Mouse (Mus musculus): ENCODE results near the gene Coq9. TPM values are rescaled to one million over a fixed set of nuclear protein-coding genes. Genes with fewer than 3 reads are reported as not detected.
"Not testable (repeated sequence)": the region's sequence is repeated elsewhere in the genome, so short reads cannot be mapped to it uniquely, and the experiment has no call there.

Coq9 gene
- total and polyA plus RNA-seq, 2 experiments, result 148 to 280 TPM

GRCm38 (mm10) chr8:94836456-94837240 lies 1.5 kb upstream of the Coq9 start:
- H3K9ac ChIP-seq (ENCODE audit: low read depth, low read length), result peak overlapping the region; percentile 67
- peaks cover 18% of the 10 kb centered on the region; the same call in 1 of the 2 replicates for H3K79me2 ChIP-seq (ENCODE audit: control insufficient read depth, insufficient read depth, low read length)
- peak; percentile 83 for DNase-seq (ENCODE audit: extremely low read depth, low read depth, low spot score)
- TF ChIP-seq POLR2A (IDR thresholded peaks at IDR 0.05; ENCODE audit: extremely low read depth, insufficient read depth, low read length) (no peak), CTCF (IDR thresholded peaks at IDR 0.05; ENCODE audit: low read depth, low read length) (no peak)
- peak overlapping the region; percentile 96 for H3K27ac ChIP-seq (replicated peaks; ENCODE audit: insufficient read depth, low read depth, low read length)
- no peaks in the 10 kb centered on the region for H3K27me3 ChIP-seq (ENCODE audit: control insufficient read depth, insufficient read depth, low read length)
- H3K36me3 ChIP-seq (ENCODE audit: control insufficient read depth, insufficient read depth, low read length), result peaks cover 9% of the 10 kb centered on the region
- H3K4me3 ChIP-seq (ENCODE audit: insufficient read depth, low read depth, low read length), result peak overlapping the region; percentile 89
- peaks cover 13% of the 10 kb centered on the region for H3K4me1 ChIP-seq (ENCODE audit: control insufficient read depth, insufficient read depth, low read length)
- WGBS, result 31% methylated on average over 11 of the region's 11 CpGs

GRCm38 (mm10) chr8:94838600-94838999 lies 479 bp downstream of the Coq9 start:
- peak overlapping the region; percentile 89 for H3K4me3 ChIP-seq (ENCODE audit: insufficient read depth, low read depth, low read length)
- under 1% methylated on average over 24 of the region's 24 CpGs for WGBS
- peaks cover under 1% of the 10 kb centered on the region; the same call in 1 of the 2 replicates for H3K36me3 ChIP-seq (ENCODE audit: control insufficient read depth, insufficient read depth, low read length)
- H3K4me1 ChIP-seq (ENCODE audit: control insufficient read depth, insufficient read depth, low read length), result peaks cover 12% of the 10 kb centered on the region
- peaks cover 12% of the 10 kb centered on the region; the same call in 1 of the 2 replicates for H3K79me2 ChIP-seq (ENCODE audit: control insufficient read depth, insufficient read depth, low read length)
- peak; percentile 85 for DNase-seq (ENCODE audit: extremely low read depth, low read depth, low spot score)
- peak overlapping the region; percentile 96 for H3K9ac ChIP-seq (ENCODE audit: low read depth, low read length)
- H3K27ac ChIP-seq (replicated peaks; ENCODE audit: insufficient read depth, low read depth, low read length), result peak overlapping the region; percentile 98
- H3K27me3 ChIP-seq (ENCODE audit: control insufficient read depth, insufficient read depth, low read length), result no peaks in the 10 kb centered on the region
- TF ChIP-seq POLR2A (IDR thresholded peaks at IDR 0.05; ENCODE audit: extremely low read depth, insufficient read depth, low read length), result peak; percentile 38; the same call in 1 of the 2 replicates
- no peak for TF ChIP-seq CTCF (IDR thresholded peaks at IDR 0.05; ENCODE audit: low read depth, low read length)

DNA sequence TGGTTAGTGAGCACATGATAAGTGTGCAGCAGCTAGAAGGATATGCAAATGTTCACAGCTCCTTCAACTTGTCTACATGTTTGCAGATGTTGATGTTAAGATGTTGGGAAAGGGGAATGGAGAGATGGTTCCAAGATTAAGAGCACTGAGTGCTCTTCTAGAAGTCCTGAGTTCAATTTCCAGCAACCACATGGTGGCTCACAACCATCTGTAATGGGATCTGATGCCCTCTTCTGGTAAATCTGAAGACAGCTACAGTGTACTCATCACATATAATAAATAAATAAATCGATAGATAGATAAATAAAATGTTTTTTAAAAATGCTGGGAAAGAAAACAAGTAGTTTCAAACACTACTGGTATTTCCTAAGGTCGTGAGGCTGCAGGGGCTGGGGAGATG lies 3.1 kb downstream of the Coq9 start:
- no peak overlapping the region for H3K4me3 ChIP-seq (ENCODE audit: insufficient read depth, low read depth, low read length)
- no peak overlapping the region for H3K9ac ChIP-seq (ENCODE audit: low read depth, low read length)
- WGBS, result 55% methylated on average over 2 of the region's 2 CpGs
- no peaks in the 10 kb centered on the region for H3K27me3 ChIP-seq (ENCODE audit: control insufficient read depth, insufficient read depth, low read length)
- H3K36me3 ChIP-seq (ENCODE audit: control insufficient read depth, insufficient read depth, low read length), result peaks cover 23% of the 10 kb centered on the region
- peaks cover 4% of the 10 kb centered on the region; the same call in 1 of the 2 replicates for H3K4me1 ChIP-seq (ENCODE audit: control insufficient read depth, insufficient read depth, low read length)
- TF ChIP-seq CTCF (IDR thresholded peaks at IDR 0.05; ENCODE audit: low read depth, low read length) (no peak), POLR2A (IDR thresholded peaks at IDR 0.05; ENCODE audit: extremely low read depth, insufficient read depth, low read length) (no peak)
- H3K27ac ChIP-seq (replicated peaks; ENCODE audit: insufficient read depth, low read depth, low read length), result no peak overlapping the region
- H3K79me2 ChIP-seq (ENCODE audit: control insufficient read depth, insufficient read depth, low read length), result peaks cover 9% of the 10 kb centered on the region; the same call in 1 of the 2 replicates
- DNase-seq (ENCODE audit: extremely low read depth, low read depth, low spot score), result no peak

GRCm38 (mm10) chr8:94850049-94850448 lies 11.9 kb downstream of the Coq9 start:
- Histone ChIP-seq H3K36me3 (ENCODE audit: control insufficient read depth, insufficient read depth, low read length) (peaks cover 75% of the 10 kb centered on the region), H3K27me3 (ENCODE audit: control insufficient read depth, insufficient read depth, low read length) (no peaks in the 10 kb centered on the region), H3K79me2 (ENCODE audit: control insufficient read depth, insufficient read depth, low read length) (no peaks in the 10 kb centered on the region), H3K4me1 (ENCODE audit: control insufficient read depth, insufficient read depth, low read length) (no peaks in the 10 kb centered on the region), H3K27ac (replicated peaks; ENCODE audit: insufficient read depth, low read depth, low read length) (no peak overlapping the region), H3K9ac (ENCODE audit: low read depth, low read length) (no peak overlapping the region), H3K4me3 (ENCODE audit: insufficient read depth, low read depth, low read length) (no peak overlapping the region)
- TF ChIP-seq POLR2A (IDR thresholded peaks at IDR 0.05; ENCODE audit: extremely low read depth, insufficient read depth, low read length) (no peak), CTCF (IDR thresholded peaks at IDR 0.05; ENCODE audit: low read depth, low read length) (no peak)
- WGBS, result 94% methylated on average over 5 of the region's 5 CpGs
- DNase-seq (ENCODE audit: extremely low read depth, low read depth, low spot score), result no peak

- H3K9ac ChIP-seq (ENCODE audit: low read depth, low read length); H3K27ac ChIP-seq (replicated peaks; ENCODE audit: insufficient read depth, low read depth, low read length); H3K27me3 ChIP-seq (ENCODE audit: control insufficient read depth, insufficient read depth, low read length); H3K4me3 ChIP-seq (ENCODE audit: insufficient read depth, low read depth, low read length); H3K79me2 ChIP-seq (ENCODE audit: control insufficient read depth, insufficient read depth, low read length); H3K4me1 ChIP-seq (ENCODE audit: control insufficient read depth, insufficient read depth, low read length); DNase-seq (ENCODE audit: extremely low read depth, low read depth, low spot score): not testable (repeated sequence)
- peaks cover 38% of the 10 kb centered on the region for H3K36me3 ChIP-seq (ENCODE audit: control insufficient read depth, insufficient read depth, low read length)
- 94% methylated on average over 11 of the region's 11 CpGs for WGBS
Observed at GRCm38 (mm10) chr8:94854761-94855160, 16.6 kb downstream of the Coq9 start.

DNA sequence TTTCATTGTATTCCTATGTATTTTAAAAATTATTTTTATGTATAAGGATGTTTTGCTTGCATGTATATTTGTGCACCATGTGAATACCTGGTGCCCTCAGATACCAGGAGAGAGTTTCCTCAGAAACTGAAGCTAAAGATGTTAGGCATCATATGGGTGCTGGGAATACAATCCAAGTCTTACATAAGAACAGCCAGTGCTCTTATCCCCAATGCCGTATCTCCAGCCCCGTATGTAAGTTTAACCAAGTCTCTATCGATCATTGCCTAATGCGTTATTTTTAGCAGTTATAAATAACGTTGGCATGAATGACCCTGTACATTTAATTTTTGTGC lies 18.9 kb downstream of the Coq9 start:
- Histone ChIP-seq H3K27me3 (ENCODE audit: control insufficient read depth, insufficient read depth, low read length) (no peaks in the 10 kb centered on the region), H3K79me2 (ENCODE audit: control insufficient read depth, insufficient read depth, low read length) (peaks cover 8% of the 10 kb centered on the region), H3K36me3 (ENCODE audit: control insufficient read depth, insufficient read depth, low read length) (peaks cover 23% of the 10 kb centered on the region), H3K4me1 (ENCODE audit: control insufficient read depth, insufficient read depth, low read length) (no peaks in the 10 kb centered on the region), H3K4me3 (ENCODE audit: insufficient read depth, low read depth, low read length) (no peak overlapping the region), H3K9ac (ENCODE audit: low read depth, low read length) (peak overlapping the region; percentile 40; the same call in 1 of the 2 replicates), H3K27ac (replicated peaks; ENCODE audit: insufficient read depth, low read depth, low read length) (no peak overlapping the region)
- peak; percentile 51 for DNase-seq (ENCODE audit: extremely low read depth, low read depth, low spot score)
- 12% methylated on average over 5 of the region's 5 CpGs for WGBS
- TF ChIP-seq CTCF (IDR thresholded peaks at IDR 0.05; ENCODE audit: low read depth, low read length), result no peak
- no peak for TF ChIP-seq POLR2A (IDR thresholded peaks at IDR 0.05; ENCODE audit: extremely low read depth, insufficient read depth, low read length)
